Comparison of ENCODE assay signal across 14 mouse cellular contexts in the genomic region with DNA sequence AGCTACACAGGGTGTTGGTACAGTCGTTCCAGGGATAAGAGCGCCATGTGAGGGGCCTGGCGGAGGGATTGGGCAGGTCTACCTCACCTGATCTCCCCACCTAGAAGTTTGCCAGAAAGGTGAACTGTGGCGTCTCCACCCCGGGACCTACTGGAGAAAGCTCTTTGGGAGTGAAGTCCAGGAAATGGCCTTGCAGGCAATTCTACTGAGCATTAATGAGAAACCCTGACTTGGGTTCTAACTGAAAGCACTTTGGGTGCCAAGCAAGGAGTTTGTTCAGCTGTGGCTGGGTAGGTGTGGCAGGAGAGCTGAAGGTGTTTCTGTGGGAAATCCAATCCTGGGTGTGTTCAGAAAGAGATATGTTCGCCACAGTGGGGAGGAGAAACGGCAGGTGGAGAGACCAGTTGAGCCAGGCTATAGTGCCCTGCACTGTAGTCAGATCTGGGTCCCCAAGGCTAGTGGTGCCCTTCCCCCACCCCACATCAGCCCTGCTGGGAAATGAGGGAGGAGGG. TPM values are rescaled to one million over a fixed set of nuclear protein-coding genes. Genes with fewer than 3 reads are reported as not detected.
A peak's percentile ranks its signal among the peaks of the same experiment; 100 is the strongest.
DNase-seq lines count a peak whose midpoint lies in the region; ATAC-seq and TF ChIP-seq lines count a peak whose summit lies in the region.
"Had no signal": no experiment of that assay in that cellular context is flagged by ENCODE, and none has a peak within 500 bp of the region (broad histone marks: within the 10 kb centered on the region; RNA-seq: fewer than 3 reads in every experiment).

No protein-coding gene starts in this region.

- DNase-seq in lung, adult 2 months: peak; percentile 21
- DNase-seq in lung, postnatal 14 days: no peak
- DNase-seq in limb, embryonic 10.5 days (ENCODE audit: low spot score): no peak
- no peak for DNase-seq in thymus, postnatal 36 days
- DNase-seq: right cerebral cortex, postnatal 25 days had no signal

- 62% methylated on average over 7 of the region's 7 CpGs for WGBS in lung, adult 2 months
- WGBS in forebrain, embryonic 12.5 days: 80% methylated on average over 7 of the region's 7 CpGs
- 79% methylated on average over 7 of the region's 7 CpGs for WGBS in limb, embryonic 10.5 days
- 73% methylated on average over 7 of the region's 7 CpGs for WGBS in stomach, embryonic 14.5 days

- no peak for TF ChIP-seq CTCF in lung, adult 2 months (IDR thresholded peaks at IDR 0.05; ENCODE audit: insufficient read depth, low read length)

- H3K4me2 ChIP-seq in forebrain, embryonic 12.5 days: no peak overlapping the region
- no peak overlapping the region for H3K4me2 ChIP-seq in stomach, embryonic 14.5 days (replicated peaks; ENCODE audit: low read depth, low read length)

- no peak for ATAC-seq in forebrain, embryonic 12.5 days (ENCODE audit: low FRiP score)
- peak; percentile 64 for ATAC-seq in stomach, embryonic 14.5 days (ENCODE audit: insufficient number of reproducible peaks, insufficient read depth, low FRiP score, low read depth)
- ATAC-seq in megakaryocyte, adult 5-6 weeks (ENCODE audit: poor library complexity, severe bottlenecking): no peak

- peaks cover 46% of the 10 kb centered on the region for H3K27me3 ChIP-seq in forebrain, embryonic 12.5 days
- H3K27me3 ChIP-seq in limb, embryonic 10.5 days (ENCODE audit: low read depth, poor library complexity, severe bottlenecking): peaks cover 44% of the 10 kb centered on the region
- no peaks in the 10 kb centered on the region for H3K27me3 ChIP-seq in stomach, embryonic 14.5 days (ENCODE audit: control insufficient read depth, insufficient read depth, low read length)

- H3K4me3 ChIP-seq in lung, adult 2 months (replicated peaks; ENCODE audit: extremely low read depth, low read depth, low read length): no peak overlapping the region
- H3K4me3 ChIP-seq in forebrain, embryonic 12.5 days (replicated peaks): no peak overlapping the region
- H3K4me3 ChIP-seq in limb, embryonic 10.5 days: no peak overlapping the region
- H3K4me3 ChIP-seq in stomach, embryonic 14.5 days (ENCODE audit: low read depth, low read length): no peak overlapping the region
- H3K4me3 ChIP-seq: left cerebral cortex, adult 2 months had no signal

- no peaks in the 10 kb centered on the region for H3K9me3 ChIP-seq in forebrain, embryonic 12.5 days
- H3K9me3 ChIP-seq in limb, embryonic 10.5 days (replicated peaks): no peaks in the 10 kb centered on the region
- H3K9me3 ChIP-seq in stomach, embryonic 14.5 days (ENCODE audit: control insufficient read depth, low read depth, low read length): no peaks in the 10 kb centered on the region
- H3K9me3 ChIP-seq: G1E; heart, embryonic 12.5 days had no signal

- H3K27ac ChIP-seq in forebrain, embryonic 12.5 days: peak overlapping the region; percentile 93
- peak overlapping the region; percentile 83 for H3K27ac ChIP-seq in limb, embryonic 10.5 days
- peak overlapping the region; percentile 85 for H3K27ac ChIP-seq in stomach, embryonic 14.5 days (ENCODE audit: low read length)
- H3K27ac ChIP-seq: left cerebral cortex, adult 2 months; macrophage had no signal

- H3K9ac ChIP-seq in forebrain, embryonic 12.5 days: no peak overlapping the region
- H3K9ac ChIP-seq in stomach, embryonic 14.5 days (replicated peaks; ENCODE audit: low read depth, low read length): no peak overlapping the region
- H3K9ac ChIP-seq: heart, embryonic 12.5 days had no signal

- peaks cover 9% of the 10 kb centered on the region for H3K4me1 ChIP-seq in lung, adult 2 months (ENCODE audit: control insufficient read depth, insufficient read depth, low read length)
- peaks cover 38% of the 10 kb centered on the region for H3K4me1 ChIP-seq in forebrain, embryonic 12.5 days
- H3K4me1 ChIP-seq in limb, embryonic 10.5 days: peaks cover 40% of the 10 kb centered on the region
- H3K4me1 ChIP-seq in stomach, embryonic 14.5 days (ENCODE audit: control insufficient read depth, insufficient read depth, low read length): peaks cover 21% of the 10 kb centered on the region

- H3K36me3 ChIP-seq in forebrain, embryonic 12.5 days (replicated peaks): no peaks in the 10 kb centered on the region
- H3K36me3 ChIP-seq in limb, embryonic 10.5 days: no peaks in the 10 kb centered on the region
- H3K36me3 ChIP-seq in stomach, embryonic 14.5 days (ENCODE audit: control insufficient read depth, insufficient read depth, low read length): no peaks in the 10 kb centered on the region
- H3K36me3 ChIP-seq: G1E; heart, embryonic 12.5 days had no signal

- no peak for TF ChIP-seq POLR2A in lung, adult 2 months (IDR thresholded peaks at IDR 0.05; ENCODE audit: borderline replicate concordance, extremely low read depth, low read depth, low read length)

RNA-seq across cellular contexts. Expression of gene Lgals12, which starts 0.8 kb away (rescaled TPM):
- polyA plus RNA-seq in lung, adult 2 months (2012; rRNA removed): 3.2 and 6.0 TPM in 2 replicates
- polyA plus RNA-seq in forebrain, embryonic 12.5 days (2016; fragmentation: Nextera tagmentation; extraction: Ambion mirVana): 0.08 and 0.10 TPM in 2 replicates
- polyA plus RNA-seq in limb, embryonic 10.5 days (2016; fragmentation: Nextera tagmentation; extraction: Ambion mirVana): 0.21 and 0.84 TPM in 2 replicates
- polyA plus RNA-seq in stomach, embryonic 14.5 days (2014; fragmentation: Nextera tagmentation; extraction: Ambion mirVana): 1.5 and 2.4 TPM in 2 replicates
- not detected in 2 replicates for total RNA-seq in megakaryocyte, adult 5-6 weeks (2015)
- not detected in 2 replicates for total RNA-seq in megakaryocyte, adult 5-6 weeks (2017)
- total RNA-seq: G1E had no signal
- polyA plus RNA-seq: G1E; macrophage; neural tube, embryonic 11.5 days had no signal

RNA-seq across cellular contexts. Expression of gene Hrasls5, which starts 4.6 kb away (rescaled TPM):
- polyA plus RNA-seq in lung, adult 2 months (2012; rRNA removed): 0.15 and 0.40 TPM in 2 replicates
- not detected in 2 replicates for polyA plus RNA-seq in forebrain, embryonic 12.5 days (2016; fragmentation: Nextera tagmentation; extraction: Ambion mirVana)
- not detected in 2 replicates for polyA plus RNA-seq in limb, embryonic 10.5 days (2016; fragmentation: Nextera tagmentation; extraction: Ambion mirVana)
- not detected in 2 replicates for polyA plus RNA-seq in stomach, embryonic 14.5 days (2014; fragmentation: Nextera tagmentation; extraction: Ambion mirVana)
- not detected in 2 replicates for total RNA-seq in megakaryocyte, adult 5-6 weeks (2015)
- total RNA-seq in megakaryocyte, adult 5-6 weeks (2017): not detected in 2 replicates
- total RNA-seq: G1E; left cerebral cortex, adult 2 months had no signal
- polyA plus RNA-seq: G1E; heart, embryonic 12.5 days; kidney, embryonic 16.5 days; macrophage; neural tube, embryonic 11.5 days had no signal

RNA-seq across cellular contexts. Expression of gene Pla2g16, which starts 50.5 kb away (rescaled TPM):
- 15.1 and 19.0 TPM in 2 replicates for polyA plus RNA-seq in lung, adult 2 months (2012; rRNA removed)
- 4.4 and 5.0 TPM in 2 replicates for polyA plus RNA-seq in forebrain, embryonic 12.5 days (2016; fragmentation: Nextera tagmentation; extraction: Ambion mirVana)
- 3.2 and 3.6 TPM in 2 replicates for polyA plus RNA-seq in limb, embryonic 10.5 days (2016; fragmentation: Nextera tagmentation; extraction: Ambion mirVana)
- 7.6 and 8.1 TPM in 2 replicates for polyA plus RNA-seq in stomach, embryonic 14.5 days (2014; fragmentation: Nextera tagmentation; extraction: Ambion mirVana)
- 4.7 and 4.9 TPM in 2 replicates for total RNA-seq in megakaryocyte, adult 5-6 weeks (2015)
- total RNA-seq in megakaryocyte, adult 5-6 weeks (2017): 4.8 and 5.1 TPM in 2 replicates
- polyA plus RNA-seq: G1E had no signal
